Mouse (Mus musculus) erythroblast, adult 5-6 weeks (primary cell): ENCODE data around the gene Pcbp4. TPM values are rescaled to one million over a fixed set of nuclear protein-coding genes. Genes with fewer than 3 reads are reported as not detected.

Experiments
- ATAC-seq: replicated peaks from 2 replicates; pipeline ENCODE4 v1.8.0; 2016; ENCODE audit warnings: moderate number of reproducible peaks, mild to moderate bottlenecking, moderate TSS enrichment, inconsistent platforms; ENCODE audit not compliant: poor library complexity, low FRiP score, severe bottlenecking
- total RNA-seq, 2 experiments: library from RNA; stranded (forward) in 1 of 2; stranded (reverse) in 1 of 2; fragments of 150-400 nt in 1 of 2; fragments of 200-764, 138-1000 nt in 1 of 2; gene quantifications; 2 replicates each; pipeline versions ENCODE4 v1.2.3 to v1.2.4; 2015 to 2017; ENCODE audit warnings: low replicate concordance in 2 of 2

Pcbp4 gene
- total RNA-seq, 2 experiments from 2014 or later = not detected

DNA sequence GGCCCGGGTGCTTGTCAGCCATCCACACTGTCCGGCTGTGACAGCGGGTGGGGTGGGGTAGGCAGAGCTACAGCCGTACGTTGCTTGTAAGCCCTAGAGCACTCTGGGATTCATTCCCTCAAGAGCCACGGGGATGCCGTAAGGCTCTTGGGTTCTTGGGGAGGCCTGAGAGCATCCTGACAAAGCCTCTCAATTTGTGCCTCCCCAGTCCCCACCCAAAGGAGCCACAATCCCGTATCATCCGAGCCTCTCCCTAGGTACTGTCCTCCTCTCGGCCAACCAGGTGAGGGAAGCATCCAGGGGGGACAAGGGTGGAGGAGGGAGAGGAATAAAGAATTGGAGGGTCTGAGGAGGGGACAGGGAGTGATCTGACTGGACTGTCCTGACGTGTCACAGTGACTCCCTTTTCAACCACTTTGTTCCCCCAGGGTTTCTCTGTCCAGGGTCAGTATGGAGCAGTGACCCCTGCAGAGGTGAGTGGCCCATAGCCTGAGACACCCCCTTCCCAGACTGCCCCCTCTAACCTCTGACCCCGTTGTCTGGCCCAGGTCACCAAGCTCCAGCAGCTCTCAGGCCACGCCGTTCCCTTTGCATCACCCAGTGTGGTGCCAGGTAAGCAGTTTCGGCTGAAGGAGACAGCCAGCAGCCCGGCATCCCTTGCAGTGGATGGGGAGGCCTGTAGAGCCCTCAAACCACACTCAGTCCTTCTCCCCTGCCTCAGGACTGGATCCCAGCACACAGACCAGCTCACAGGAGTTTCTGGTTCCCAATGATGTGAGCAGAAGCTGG, 8.7 kb downstream of the Pcbp4 start:
- ATAC-seq = no peak

GRCm38 (mm10) chr9:106462430-106462800, 9.3 kb downstream of the Pcbp4 start:
- no peak for ATAC-seq

- no peak for ATAC-seq
These were observed 10.3 kb downstream of the Pcbp4 start for GRCm38 (mm10) chr9:106463122-106464063.

- ATAC-seq = no peak
These were observed 11.9 kb downstream of the Pcbp4 start for GRCm38 (mm10) chr9:106464751-106465541.

DNA sequence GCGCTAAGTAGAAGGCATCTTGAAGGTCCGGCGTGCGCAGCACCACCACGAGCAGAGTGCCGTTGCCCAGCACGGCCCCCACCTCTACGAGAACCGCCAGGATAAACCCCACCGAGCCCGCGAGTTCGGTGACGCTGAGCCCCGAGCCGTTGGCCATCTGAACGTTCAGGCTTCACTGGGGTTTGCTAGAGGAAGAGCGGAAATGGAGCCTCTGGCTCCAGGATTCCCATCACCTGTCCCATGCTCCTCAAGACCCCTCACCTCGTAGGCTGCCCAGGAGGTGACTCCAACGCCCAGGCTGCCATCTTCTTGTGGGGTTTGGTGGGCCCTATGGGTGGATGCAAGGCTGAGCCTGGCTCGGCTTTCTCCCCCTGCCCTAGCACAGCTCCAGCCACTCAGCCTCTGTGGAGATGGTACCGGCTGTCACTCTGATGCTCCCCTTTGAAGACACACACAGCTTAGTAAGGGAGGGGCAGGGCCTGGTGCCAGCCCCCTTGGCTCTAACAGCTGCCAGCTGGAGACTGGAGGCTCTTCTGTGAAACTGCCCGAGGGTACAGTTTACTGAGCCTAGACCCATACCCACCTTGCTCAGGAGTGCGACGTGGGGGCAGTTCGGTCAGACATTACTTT, 12.6 kb downstream of the Pcbp4 start, which contains the start of gene Gpr62:
Gpr62 (minus strand) TSS at position 368 of the 630 bp plus-strand sequence.
- ATAC-seq = no peak

GRCm38 (mm10) chr9:106466721-106467120, 13.6 kb downstream of the Pcbp4 start:
- no peak for ATAC-seq

DNA sequence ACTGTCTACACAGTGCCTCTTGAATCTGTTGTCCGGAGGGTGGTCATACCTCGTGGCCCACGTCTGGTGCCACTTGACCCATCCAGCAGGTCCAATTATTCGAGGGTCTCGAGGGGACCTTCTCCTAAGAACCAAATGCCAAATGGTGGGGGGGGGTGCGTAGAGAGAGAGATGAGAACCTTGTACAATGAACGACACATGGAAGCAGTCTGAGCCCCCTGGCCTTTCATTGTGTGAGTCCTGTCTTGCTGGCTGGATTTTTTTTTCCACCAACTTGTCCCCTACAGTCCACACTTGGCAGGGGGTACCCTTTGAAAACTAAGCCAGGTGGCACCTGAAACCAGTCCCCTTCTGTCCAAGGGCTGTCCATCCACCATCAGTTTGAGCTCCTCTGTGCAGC, 14.7 kb downstream of the Pcbp4 start:
- ATAC-seq = no peak

GRCm38 (mm10) chr9:106469317-106469716, 16.2 kb downstream of the Pcbp4 start:
- ATAC-seq = no peak

- ATAC-seq = no peak
These were observed 16.7 kb downstream of the Pcbp4 start for GRCm38 (mm10) chr9:106469776-106470175.

- no peak for ATAC-seq
These were observed 18.1 kb downstream of the Pcbp4 start for GRCm38 (mm10) chr9:106470991-106471750.

DNA sequence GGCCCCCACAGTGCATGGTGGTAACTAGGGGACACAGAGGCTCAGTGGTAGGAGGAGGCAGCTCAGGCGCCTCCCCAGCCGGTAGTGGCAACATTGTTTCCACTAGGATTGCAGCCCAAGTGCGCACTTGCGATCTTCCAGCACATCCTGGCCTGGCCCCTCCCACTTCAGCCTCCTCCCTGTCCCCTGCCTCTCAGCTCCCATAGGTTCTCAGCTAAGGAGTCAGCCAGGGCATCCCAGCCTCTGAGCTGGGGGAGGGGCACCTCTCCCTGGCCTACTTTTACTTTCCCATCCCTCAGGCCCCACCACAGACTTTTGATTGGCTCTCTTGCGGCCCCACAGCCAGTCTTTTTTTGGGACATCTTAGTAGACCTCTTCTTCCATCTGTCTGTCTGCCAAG, 18.8 kb downstream of the Pcbp4 start:
- no peak for ATAC-seq

DNA sequence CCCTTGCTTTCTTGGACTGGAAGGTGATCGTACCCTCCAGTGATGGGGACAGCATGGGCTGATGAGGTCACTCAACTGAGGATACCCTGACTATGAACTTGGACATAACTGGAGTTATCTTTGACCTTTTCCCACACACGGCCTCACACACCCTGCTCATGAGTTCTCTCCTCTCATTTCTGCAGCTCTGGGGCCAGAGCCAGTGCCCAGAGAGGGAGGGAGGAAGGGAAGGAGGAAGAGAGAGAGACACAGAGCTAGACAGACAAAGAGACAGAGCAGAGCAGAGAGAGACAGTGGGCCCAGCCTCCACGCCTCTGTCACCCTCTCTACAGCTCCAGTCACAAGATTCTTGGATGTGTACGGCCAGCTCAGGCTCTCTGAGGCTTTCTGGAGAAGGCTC, 19.2 kb downstream of the Pcbp4 start:
- no peak for ATAC-seq

DNA sequence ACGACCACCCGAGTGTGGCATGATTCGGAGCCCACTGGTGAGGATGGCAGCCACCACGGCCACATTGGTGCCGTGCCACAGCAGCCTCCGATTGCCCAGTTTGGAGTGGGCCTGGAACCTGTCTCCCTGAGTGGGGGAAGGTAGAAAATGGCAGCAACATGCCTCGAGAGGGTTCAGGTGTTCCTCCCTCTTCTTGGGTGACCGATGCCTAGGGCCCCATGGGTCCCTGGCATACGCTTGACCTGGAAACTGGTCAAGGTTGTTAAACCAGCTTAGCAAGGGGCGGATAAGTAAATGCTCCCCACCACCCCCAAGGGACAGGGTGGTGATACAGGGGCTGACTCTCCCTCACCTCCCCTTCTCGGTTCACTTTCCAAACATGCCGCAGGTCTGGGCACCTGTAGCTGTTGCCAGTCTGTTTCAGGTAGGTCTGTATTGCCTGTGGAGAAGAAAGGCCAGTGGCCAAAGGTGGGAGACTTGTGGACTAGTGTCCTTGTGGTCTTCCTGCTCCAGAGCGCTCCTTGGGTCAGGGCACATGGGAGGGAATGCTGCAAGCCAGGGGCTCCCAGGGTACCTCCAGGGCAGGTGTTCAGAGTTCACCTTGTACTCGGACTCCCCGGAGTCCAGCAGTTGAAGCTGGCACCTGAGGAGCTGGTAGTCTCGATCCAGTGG, 20.1 kb downstream of the Pcbp4 start:
- no peak for ATAC-seq

GRCm38 (mm10) chr9:106473753-106474105, 20.6 kb downstream of the Pcbp4 start:
- no peak for ATAC-seq

GRCm38 (mm10) chr9:106474456-106474855, 21.4 kb downstream of the Pcbp4 start:
- ATAC-seq = no peak

DNA sequence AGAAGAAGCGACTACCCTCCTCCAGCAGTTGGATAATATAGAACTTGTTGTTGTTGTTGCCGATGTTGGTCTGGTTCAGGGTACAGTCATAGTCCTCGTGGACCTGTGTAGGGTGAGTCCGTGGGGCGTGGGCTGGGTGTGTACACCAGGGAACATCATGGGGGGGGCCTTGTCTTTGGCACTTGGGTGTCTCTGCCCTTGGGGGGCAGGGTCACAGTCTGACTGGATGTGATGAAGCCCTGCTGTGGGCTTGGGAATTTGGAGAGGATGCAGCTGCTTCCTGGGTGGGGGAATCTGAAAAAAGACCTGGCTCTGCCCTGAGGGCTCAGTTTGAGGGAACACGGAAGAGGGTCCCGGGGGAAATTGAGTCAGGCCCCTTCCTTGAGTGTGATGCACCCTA, 22.0 kb downstream of the Pcbp4 start:
- ATAC-seq = no peak

- no peak for ATAC-seq
These were observed 22.5 kb downstream of the Pcbp4 start, which contains the start of gene Rrp9 for GRCm38 (mm10) chr9:106475663-106476001. Gene Rrp9 (plus strand): TSS chr9:106475963.
